Comparison of ENCODE assay signal across 12 mouse cellular contexts in genomic region chr8:106635284-106635683, GRCm38 (mm10).
"Had no signal": no experiment of that assay in that cellular context is flagged by ENCODE, and none has a peak within 500 bp of the region (broad histone marks: within the 10 kb centered on the region; RNA-seq: fewer than 3 reads in every experiment).

No protein-coding gene starts in this region.

- H3K4me1 ChIP-seq: neural tube, embryonic 13.5 days had no signal

- DNase-seq: kidney, adult 2 months; kidney, postnatal 10 days; left cerebral cortex, postnatal 4 days; lung, adult 18-20 months; right cerebral cortex, adult 18-20 months; right cerebral cortex, postnatal 25 days; thymus, postnatal 14 days had no signal

- H3K27me3 ChIP-seq: limb, embryonic 13.5 days; neural tube, embryonic 13.5 days had no signal

- H3K4me3 ChIP-seq: limb, embryonic 13.5 days; neural tube, embryonic 13.5 days had no signal

- ATAC-seq: midbrain, embryonic 16.5 days had no signal

- H3K27ac ChIP-seq: limb, embryonic 13.5 days; liver, embryonic 14.5 days; neural tube, embryonic 13.5 days had no signal

- H3K9me3 ChIP-seq: limb, embryonic 13.5 days; neural tube, embryonic 13.5 days had no signal

- H3K9ac ChIP-seq: limb, embryonic 13.5 days; liver, embryonic 14.5 days; neural tube, embryonic 13.5 days had no signal

- H3K36me3 ChIP-seq: limb, embryonic 13.5 days; neural tube, embryonic 13.5 days had no signal

- H3K4me2 ChIP-seq: limb, embryonic 13.5 days; midbrain, embryonic 11.5 days; neural tube, embryonic 13.5 days had no signal
